Mouse (Mus musculus) MEL (cell line): ENCODE measurements around the gene Olfr1162. TPM values are rescaled to one million over a fixed set of nuclear protein-coding genes. Genes with fewer than 3 reads are reported as not detected.

ENCODE experiments used
- DNase-seq: peaks from one replicate; pipeline ENCODE4 v3.0.0; 2011; ENCODE audit warnings: low read depth, low spot score
- H3K27ac ChIP-seq: 2 replicates; pipeline ENCODE4 v1.5.1; 2012; ENCODE audit warnings: low read depth, mild to moderate bottlenecking, control low read depth, low read length, moderate library complexity; ENCODE audit not compliant: control insufficient read depth
- H3K27me3 ChIP-seq, 2 experiments: fragments of 150-350 bp in 1 of 2; sonication (generic) in 1 of 2; 2 replicates each; pipeline ENCODE4 v1.6.1; 2012; ENCODE audit warnings: low read length in 2 of 2, mild to moderate bottlenecking in 2 of 2, improper control_type of control experiment in 1 of 2, moderate library complexity in 1 of 2; ENCODE audit not compliant: insufficient read depth in 2 of 2, control insufficient read depth in 1 of 2
- H3K36me3 ChIP-seq, 2 experiments: 2 replicates each; pipeline ENCODE4 v1.6.1; 2012 to 2014; ENCODE audit warnings: low read length in 2 of 2, improper control_type of control experiment in 1 of 2, inconsistent platforms in 1 of 2, mild to moderate bottlenecking in 1 of 2; ENCODE audit not compliant: insufficient read depth in 2 of 2, control insufficient read depth in 1 of 2
- H3K4me1 ChIP-seq, 2 experiments: fragments of 150-350 bp in 1 of 2; sonication (generic) in 1 of 2; 2 replicates each; pipeline ENCODE4 v1.6.1; 2012; ENCODE audit warnings: low read length in 2 of 2, improper control_type of control experiment in 1 of 2, mild to moderate bottlenecking in 1 of 2; ENCODE audit not compliant: insufficient read depth in 2 of 2, control insufficient read depth in 1 of 2
- H3K4me3 ChIP-seq, 2 experiments: fragments of 150-350 bp in 1 of 2; sonication (generic) in 1 of 2; 2 replicates each; pipeline ENCODE4 v1.5.1; 2012; ENCODE audit warnings: low read depth in 2 of 2, low read length in 2 of 2, mild to moderate bottlenecking in 2 of 2, moderate library complexity in 2 of 2, control low read depth in 1 of 2, improper control_type of control experiment in 1 of 2; ENCODE audit not compliant: control insufficient read depth in 1 of 2, insufficient read depth in 1 of 2
- H3K79me2 ChIP-seq: 2 replicates; pipeline ENCODE4 v1.6.1; 2012; ENCODE audit warnings: mild to moderate bottlenecking, low read length, moderate library complexity; ENCODE audit not compliant: control insufficient read depth, poor library complexity, insufficient read depth
- H3K9ac ChIP-seq: 2 replicates; pipeline ENCODE4 v1.6.1; 2012; ENCODE audit warnings: low read depth, mild to moderate bottlenecking, control low read depth, low read length, moderate library complexity; ENCODE audit not compliant: control insufficient read depth, poor library complexity, severe bottlenecking
- H3K9me3 ChIP-seq: fragments of 150-350 bp; sonication (generic); replicated peaks from 2 replicates; pipeline ENCODE4 v1.6.1; 2012; ENCODE audit warnings: mild to moderate bottlenecking, low read length, improper control_type of control experiment, moderate library complexity; ENCODE audit not compliant: insufficient read depth
- CHD2 ChIP-seq: IDR thresholded peaks from 2 replicates; pipeline ENCODE4 v1.6.1; 2011; ENCODE audit warnings: low read length, improper control_type of control experiment
- GABPA ChIP-seq: IDR thresholded peaks from 2 replicates; pipeline ENCODE4 v1.6.1; 2012; ENCODE audit warnings: low read depth, mild to moderate bottlenecking, inconsistent platforms, low read length, improper control_type of control experiment, moderate library complexity
- GATA1 ChIP-seq: IDR thresholded peaks from 2 replicates; pipeline ENCODE4 v1.6.1; 2011; ENCODE audit warnings: low read depth, low read length, improper control_type of control experiment
- HCFC1 ChIP-seq: IDR thresholded peaks from 2 replicates; pipeline ENCODE4 v1.6.1; 2012; ENCODE audit warnings: low read depth, mild to moderate bottlenecking, inconsistent platforms, low read length, improper control_type of control experiment, moderate library complexity
- JUND ChIP-seq: IDR thresholded peaks from 2 replicates; pipeline ENCODE4 v1.6.1; 2011; ENCODE audit warnings: low read depth, mild to moderate bottlenecking, improper control_type of control experiment, low read length
- MAFK ChIP-seq: IDR thresholded peaks from 2 replicates; pipeline ENCODE4 v1.6.1; 2011; ENCODE audit warnings: low read depth, mild to moderate bottlenecking, low read length, improper control_type of control experiment, borderline replicate concordance
- MAX ChIP-seq: IDR thresholded peaks from 2 replicates; pipeline ENCODE4 v1.6.1; 2011; ENCODE audit warnings: low read length, improper control_type of control experiment
- MEF2A ChIP-seq: IDR thresholded peaks from 2 replicates; pipeline ENCODE4 v1.6.1; 2014; ENCODE audit warnings: low read depth, mild to moderate bottlenecking, inconsistent platforms, low read length, improper control_type of control experiment; ENCODE audit not compliant: poor library complexity, insufficient replicate concordance, severe bottlenecking; ENCODE audit errors: extremely low read depth
- MYB ChIP-seq: IDR thresholded peaks from 2 replicates; pipeline ENCODE4 v1.6.1; 2011; ENCODE audit warnings: mild to moderate bottlenecking, low read depth, low read length, improper control_type of control experiment
- MYC ChIP-seq: IDR thresholded peaks from 2 replicates; pipeline ENCODE4 v1.6.1; 2011; ENCODE audit warnings: low read depth, mild to moderate bottlenecking, low read length, improper control_type of control experiment, moderate library complexity
- NELFE ChIP-seq: IDR thresholded peaks from 2 replicates; pipeline ENCODE4 v1.6.1; 2011; ENCODE audit warnings: low read depth, low read length, improper control_type of control experiment
- NRF1 ChIP-seq: IDR thresholded peaks from 2 replicates; pipeline ENCODE4 v1.6.1; 2014; ENCODE audit warnings: low read depth, mild to moderate bottlenecking, inconsistent platforms, low read length, improper control_type of control experiment, moderate library complexity; ENCODE audit not compliant: poor library complexity, insufficient read depth, severe bottlenecking
- RAD21 ChIP-seq: IDR thresholded peaks from 2 replicates; pipeline ENCODE4 v1.6.1; 2011; ENCODE audit warnings: mild to moderate bottlenecking, low read depth, low read length, improper control_type of control experiment
- SIN3A ChIP-seq: IDR thresholded peaks from 2 replicates; pipeline ENCODE4 v1.6.1; 2012; ENCODE audit warnings: low read length, improper control_type of control experiment, inconsistent platforms
- SMC3 ChIP-seq: IDR thresholded peaks from 2 replicates; pipeline ENCODE4 v1.6.1; 2011; ENCODE audit warnings: low read depth, low read length, improper control_type of control experiment
- TAL1 ChIP-seq: IDR thresholded peaks from 2 replicates; pipeline ENCODE4 v1.6.1; 2012; ENCODE audit warnings: mild to moderate bottlenecking, inconsistent platforms, low read length, moderate library complexity, mixed read lengths
- TBP ChIP-seq: IDR thresholded peaks from 2 replicates; pipeline ENCODE4 v1.8.0; 2011; ENCODE audit warnings: low read depth, low read length, improper control_type of control experiment
- USF2 ChIP-seq, 2 experiments: IDR thresholded peaks; 2 replicates each; pipeline ENCODE4 v1.6.1; 2011 to 2012; ENCODE audit warnings: improper control_type of control experiment in 2 of 2, low read length in 2 of 2, borderline replicate concordance in 1 of 2, inconsistent platforms in 1 of 2, low read depth in 1 of 2, mild to moderate bottlenecking in 1 of 2; ENCODE audit not compliant: insufficient read depth in 1 of 2
- ZC3H11A ChIP-seq: IDR thresholded peaks from 2 replicates; pipeline ENCODE4 v1.6.1; 2012; ENCODE audit warnings: low read depth, mild to moderate bottlenecking, inconsistent platforms, low read length, improper control_type of control experiment
- ZNF384 ChIP-seq: IDR thresholded peaks from 2 replicates; pipeline ENCODE4 v1.6.1; 2012; ENCODE audit warnings: low read depth, mild to moderate bottlenecking, inconsistent platforms, low read length, improper control_type of control experiment
- polyA plus RNA-seq, 2 experiments: library from polyadenylated mRNA; stranded (reverse) in 1 of 2; unstranded in 1 of 2; fragments of >175 nt in 1 of 2; fragments of >200 nt in 1 of 2; gene quantifications; 2 replicates each; pipeline versions ENCODE4 v1.2.1 to v1.2.4; 2012; ENCODE audit warnings: low replicate concordance in 2 of 2, low read depth in 1 of 2; ENCODE audit not compliant: insufficient read length in 2 of 2, insufficient read depth in 1 of 2, missing spikeins in 1 of 2
- total RNA-seq: library from RNA; depleted of rRNA; stranded (reverse); fragments of 300-350 nt; gene quantifications from 2 replicates; pipeline ENCODE4 v1.2.3, GENCODE M21; 2012; rRNA removed

Gene Olfr1162
- total and polyA plus RNA-seq, 3 experiments: not detected

- H3K4me1 ChIP-seq: no peaks in the 10 kb centered on the region
- H3K36me3 ChIP-seq: no peaks in the 10 kb centered on the region
- no peak within 1 kb of the TSS for H3K27ac ChIP-seq
- H3K79me2 ChIP-seq: no peaks in the 10 kb centered on the region
- no peak for DNase-seq
- H3K27me3 ChIP-seq: no peaks in the 10 kb centered on the region
- TF ChIP-seq MYC: no peak
- TF ChIP-seq GATA1: no peak
- TF ChIP-seq MEF2A: no peak
- TF ChIP-seq SMC3: no peak
- TF ChIP-seq TBP: no peak
- no peak for TF ChIP-seq NRF1
- no peak for TF ChIP-seq MAFK
- no peak for TF ChIP-seq ZC3H11A
- TF ChIP-seq MYB: no peak
- no peak for TF ChIP-seq CHD2
- TF ChIP-seq RAD21: no peak
- no peak for TF ChIP-seq USF2 (IDR thresholded peaks at IDR 0.05; ENCODE audit: borderline replicate concordance in 1 of 2, insufficient read depth in 1 of 2, low read depth in 1 of 2, low read length in 2 of 2)
- no peak for TF ChIP-seq ZNF384
- TF ChIP-seq TAL1: no peak
- TF ChIP-seq GABPA: no peak
- TF ChIP-seq HCFC1: no peak
- TF ChIP-seq JUND: no peak
- no peak for TF ChIP-seq SIN3A
- no peak for TF ChIP-seq MAX
- no peak for TF ChIP-seq NELFE
- no peak within 1 kb of the TSS for H3K9ac ChIP-seq
- H3K4me3 ChIP-seq: no peak within 1 kb of the TSS
- H3K9me3 ChIP-seq: no peaks in the 10 kb centered on the region
Measured at GRCm38 (mm10) chr2:88007515-88008318, 43.2 kb downstream of the Olfr1162 start, which contains the start of gene Olfr1160. Gene Olfr1160 (minus strand): TSS chr2:88008268.

Other genes starting within 250 kb of the Olfr1162 start
- gene Olfr1145, start 241.3 kb downstream of the Olfr1162 start, total RNA-seq: not detected in 2 replicates
- not detected for gene Olfr1145, start 241.3 kb downstream of the Olfr1162 start, polyA plus RNA-seq
- gene Olfr1148, start 220.6 kb downstream of the Olfr1162 start, total RNA-seq: not detected in 2 replicates
- gene Olfr1148, start 220.6 kb downstream of the Olfr1162 start, polyA plus RNA-seq: not detected
- gene Olfr1150-ps1, start 207.1 kb downstream of the Olfr1162 start, total RNA-seq: not detected in 2 replicates
- gene Olfr1150-ps1, start 207.1 kb downstream of the Olfr1162 start, polyA plus RNA-seq: not detected
- not detected in 2 replicates for gene Olfr1151, start 195.3 kb downstream of the Olfr1162 start, total RNA-seq
- gene Olfr1151, start 195.3 kb downstream of the Olfr1162 start, polyA plus RNA-seq: not detected
- gene Olfr1152, start 184.6 kb downstream of the Olfr1162 start, total RNA-seq: not detected in 2 replicates
- under 1 TPM in 1 of 2 experiments, not detected in 1; 0.01 TPM for gene Olfr1152, start 184.6 kb downstream of the Olfr1162 start, polyA plus RNA-seq
- not detected in 2 replicates for gene Olfr1153, start 156.2 kb downstream of the Olfr1162 start, total RNA-seq
- gene Olfr1153, start 156.2 kb downstream of the Olfr1162 start, polyA plus RNA-seq: not detected
- not detected in 2 replicates for gene Olfr1154, start 146.0 kb downstream of the Olfr1162 start, total RNA-seq
- gene Olfr1154, start 146.0 kb downstream of the Olfr1162 start, polyA plus RNA-seq: not detected
- not detected in 2 replicates for gene Olfr1155, start 106.0 kb downstream of the Olfr1162 start, total RNA-seq
- gene Olfr1155, start 106.0 kb downstream of the Olfr1162 start, polyA plus RNA-seq: not detected
- not detected in 2 replicates for gene Olfr1156, start 98.0 kb downstream of the Olfr1162 start, total RNA-seq
- gene Olfr1156, start 98.0 kb downstream of the Olfr1162 start, polyA plus RNA-seq: under 1 TPM in 1 of 2 experiments, not detected in 1; 0.03 TPM
- not detected in 2 replicates for gene Olfr1157, start 82.8 kb downstream of the Olfr1162 start, total RNA-seq
- not detected for gene Olfr1157, start 82.8 kb downstream of the Olfr1162 start, polyA plus RNA-seq
- not detected in 2 replicates for gene Olfr74, start 76.5 kb downstream of the Olfr1162 start, total RNA-seq
- not detected for gene Olfr74, start 76.5 kb downstream of the Olfr1162 start, polyA plus RNA-seq
- gene Olfr1158, start 61.0 kb downstream of the Olfr1162 start, total RNA-seq: not detected in 2 replicates
- not detected for gene Olfr1158, start 61.0 kb downstream of the Olfr1162 start, polyA plus RNA-seq
- not detected in 2 replicates for gene Olfr1160, start 42.9 kb downstream of the Olfr1162 start, total RNA-seq
- gene Olfr1160, start 42.9 kb downstream of the Olfr1162 start, polyA plus RNA-seq: not detected
- gene Olfr1161, start 28.4 kb downstream of the Olfr1162 start, total RNA-seq: not detected in 2 replicates
- gene Olfr1161, start 28.4 kb downstream of the Olfr1162 start, polyA plus RNA-seq: not detected
- gene Olfr73, start 13.4 kb downstream of the Olfr1162 start, total RNA-seq: not detected in 2 replicates
- not detected for gene Olfr73, start 13.4 kb downstream of the Olfr1162 start, polyA plus RNA-seq
- not detected in 2 replicates for gene Olfr1163, start 20.7 kb upstream of the Olfr1162 start, total RNA-seq
- gene Olfr1163, start 20.7 kb upstream of the Olfr1162 start, polyA plus RNA-seq: not detected
- not detected in 2 replicates for gene Olfr1164, start 42.8 kb upstream of the Olfr1162 start, total RNA-seq
- gene Olfr1164, start 42.8 kb upstream of the Olfr1162 start, polyA plus RNA-seq: not detected
- gene Olfr1166, start 77.1 kb upstream of the Olfr1162 start, total RNA-seq: not detected in 2 replicates
- gene Olfr1166, start 77.1 kb upstream of the Olfr1162 start, polyA plus RNA-seq: not detected
- gene Olfr1167, start 104.1 kb upstream of the Olfr1162 start, total RNA-seq: not detected in 2 replicates
- gene Olfr1167, start 104.1 kb upstream of the Olfr1162 start, polyA plus RNA-seq: under 1 TPM in 1 of 2 experiments, not detected in 1; 0.26 TPM
- gene Olfr1168, start 130.8 kb upstream of the Olfr1162 start, total RNA-seq: not detected in 2 replicates
- gene Olfr1168, start 130.8 kb upstream of the Olfr1162 start, polyA plus RNA-seq: not detected
- gene Olfr1170, start 177.2 kb upstream of the Olfr1162 start, total RNA-seq: not detected in 2 replicates
- gene Olfr1170, start 177.2 kb upstream of the Olfr1162 start, polyA plus RNA-seq: not detected
- gene Olfr1173, start 228.7 kb upstream of the Olfr1162 start, total RNA-seq: not detected in 2 replicates
- not detected for gene Olfr1173, start 228.7 kb upstream of the Olfr1162 start, polyA plus RNA-seq